Mouse (Mus musculus) splenic B cell, adult 2 months (primary cell): ENCODE data around the gene Zbtb22.
A peak's percentile ranks its signal among the peaks of the same experiment; 100 is the strongest.

Source experiments
- DNase-seq: peaks from one replicate; pipeline ENCODE4 v3.0.0-alpha.2; 2011; ENCODE audit warnings: low read depth, low spot score
- H3K27me3 ChIP-seq: 2 replicates; pipeline ENCODE4 v1.6.1; 2012; ENCODE audit warnings: mild to moderate bottlenecking, low read length, moderate library complexity, mixed read lengths; ENCODE audit not compliant: control insufficient read depth, poor library complexity, insufficient read depth, severe bottlenecking
- H3K36me3 ChIP-seq: 2 replicates; pipeline ENCODE4 v1.6.1; 2012; ENCODE audit warnings: mild to moderate bottlenecking, low read length, moderate library complexity, mixed read lengths; ENCODE audit not compliant: control insufficient read depth, poor library complexity, insufficient read depth, severe bottlenecking

The Zbtb22 gene

GRCm38 (mm10) chr17:33911813-33912414 lies 3.8 kb upstream of the Zbtb22 start:
- DNase-seq = no peak
- H3K36me3 ChIP-seq = peaks cover 14% of the 10 kb centered on the region
- no peaks in the 10 kb centered on the region for H3K27me3 ChIP-seq

GRCm38 (mm10) chr17:33913264-33913663 lies 2.4 kb upstream of the Zbtb22 start:
- no peak for DNase-seq
- Histone ChIP-seq H3K36me3 (peaks cover 14% of the 10 kb centered on the region), H3K27me3 (no peaks in the 10 kb centered on the region)

- Histone ChIP-seq H3K27me3 (no peaks in the 10 kb centered on the region), H3K36me3 (peaks cover 14% of the 10 kb centered on the region)
- no peak for DNase-seq
These were observed 1.8 kb upstream of the Zbtb22 start for GRCm38 (mm10) chr17:33913905-33914304.

GRCm38 (mm10) chr17:33914969-33915391 lies 724 bp upstream of the Zbtb22 start:
- peaks cover 14% of the 10 kb centered on the region for H3K36me3 ChIP-seq
- DNase-seq = no peak
- H3K27me3 ChIP-seq = no peaks in the 10 kb centered on the region

GRCm38 (mm10) chr17:33916294-33916693 lies 590 bp downstream of the Zbtb22 start:
- DNase-seq = no peak
- H3K27me3 ChIP-seq = no peaks in the 10 kb centered on the region
- peaks cover 17% of the 10 kb centered on the region for H3K36me3 ChIP-seq

- Histone ChIP-seq H3K27me3 (no peaks in the 10 kb centered on the region), H3K36me3 (peaks cover 16% of the 10 kb centered on the region)
- no peak for DNase-seq
These were observed 1.3 kb downstream of the Zbtb22 start for GRCm38 (mm10) chr17:33916847-33917655.

- Histone ChIP-seq H3K27me3 (no peaks in the 10 kb centered on the region), H3K36me3 (peaks cover 16% of the 10 kb centered on the region)
- no peak for DNase-seq
These were observed 2.1 kb downstream of the Zbtb22 start for GRCm38 (mm10) chr17:33917656-33918292.

GRCm38 (mm10) chr17:33918293-33919203 lies 2.8 kb downstream of the Zbtb22 start:
- peaks cover 18% of the 10 kb centered on the region for H3K36me3 ChIP-seq
- H3K27me3 ChIP-seq = no peaks in the 10 kb centered on the region
- DNase-seq = peak; percentile 34

GRCm38 (mm10) chr17:33919351-33920281 lies 3.9 kb downstream of the Zbtb22 start:
- Histone ChIP-seq H3K36me3 (peaks cover 11% of the 10 kb centered on the region; the same call in 1 of the 2 replicates), H3K27me3 (no peaks in the 10 kb centered on the region)
- DNase-seq = peak; percentile 96

GRCm38 (mm10) chr17:33920282-33921097 lies 4.8 kb downstream of the Zbtb22 start:
- peaks cover 17% of the 10 kb centered on the region for H3K36me3 ChIP-seq
- H3K27me3 ChIP-seq = no peaks in the 10 kb centered on the region
- DNase-seq = peak; percentile 93

GRCm38 (mm10) chr17:33921361-33921760 lies 5.7 kb downstream of the Zbtb22 start:
- H3K36me3 ChIP-seq = peaks cover 19% of the 10 kb centered on the region
- no peaks in the 10 kb centered on the region for H3K27me3 ChIP-seq
- no peak for DNase-seq

- H3K27me3 ChIP-seq = no peaks in the 10 kb centered on the region
- DNase-seq = peak; percentile 72
- peaks cover 29% of the 10 kb centered on the region for H3K36me3 ChIP-seq
These were observed 9.0 kb downstream of the Zbtb22 start for GRCm38 (mm10) chr17:33924577-33925283.
